Mouse (Mus musculus) cerebellum, adult 9-11 months (tissue): ENCODE measurements around the gene Tspoap1.

Experiments used
- DNase-seq: peaks from one replicate; pipeline ENCODE4 v3.0.0; 2022

Gene Tspoap1

DNA sequence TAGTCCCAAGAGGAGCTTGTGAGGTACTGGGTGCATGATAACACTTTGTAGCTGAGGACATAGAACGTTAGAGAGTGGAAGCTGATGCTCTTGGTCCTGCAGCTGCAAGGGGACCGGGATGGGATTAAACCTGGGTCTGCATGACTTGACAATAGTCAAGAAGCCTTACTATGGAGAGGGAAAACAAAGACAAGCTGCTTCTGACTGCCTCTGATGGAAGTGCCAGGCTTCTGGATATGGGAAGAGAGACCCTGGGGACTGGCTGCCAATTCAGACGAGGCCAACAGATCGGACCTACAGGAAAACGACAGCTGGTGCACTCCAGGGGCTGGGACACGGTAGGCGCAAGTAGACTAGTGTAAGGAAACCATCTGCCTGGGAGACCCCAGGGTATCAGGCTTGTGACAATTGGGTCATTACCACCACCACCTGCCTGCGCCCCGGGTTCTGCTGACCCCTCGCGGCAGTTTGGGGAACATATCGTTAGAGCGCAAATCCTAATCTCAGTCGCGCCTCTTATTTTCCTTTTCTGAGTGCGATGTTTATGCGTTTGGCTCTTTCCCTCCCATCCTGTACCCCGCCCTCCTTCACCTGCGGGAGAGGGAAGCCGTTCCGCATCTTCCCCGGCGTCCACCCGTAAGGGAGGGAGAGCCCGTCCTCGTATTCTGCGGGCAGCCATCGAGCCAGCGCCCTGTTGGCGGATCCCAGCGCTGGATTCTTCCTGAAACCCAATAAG is 56.5 kb downstream of the Tspoap1 start:
- peak; percentile 87 for DNase-seq

DNA sequence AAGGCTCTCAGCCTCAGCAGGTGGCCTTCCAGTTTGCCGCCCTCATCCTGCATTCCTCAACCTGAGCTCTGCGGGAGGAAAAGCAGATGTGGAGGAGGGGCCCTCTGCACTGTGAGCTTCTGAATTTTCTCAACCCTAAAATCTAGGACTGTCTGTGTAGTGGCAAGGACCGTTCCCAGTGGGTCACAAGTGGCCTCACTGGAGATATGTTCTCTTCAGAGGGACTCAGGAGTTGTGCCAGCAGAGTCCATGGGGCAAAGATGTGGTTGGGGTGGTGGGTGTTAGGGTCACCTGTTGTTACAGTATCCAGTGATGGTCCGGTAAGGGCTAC is 57.1 kb downstream of the Tspoap1 start:
- no peak for DNase-seq

DNA sequence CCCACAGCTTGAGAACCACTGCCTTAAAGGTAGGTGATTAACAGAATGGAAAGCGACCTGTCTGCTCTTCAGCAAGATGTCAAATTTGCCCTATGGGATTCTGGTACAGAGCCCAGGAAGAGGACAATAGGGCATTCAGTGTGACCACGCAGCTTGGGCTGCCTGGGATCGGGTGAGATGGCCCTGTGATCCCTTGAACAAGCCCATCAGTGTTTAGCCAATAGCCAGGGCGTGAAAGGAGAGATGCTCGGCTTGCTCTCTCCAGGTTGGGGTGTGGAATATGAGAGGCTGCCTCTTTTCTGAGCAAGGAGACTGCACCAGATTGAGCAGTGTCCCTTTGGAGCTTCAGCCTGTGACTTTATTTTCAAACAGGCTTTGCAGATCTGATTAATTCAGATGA is 61.2 kb downstream of the Tspoap1 start:
- no peak for DNase-seq

DNA sequence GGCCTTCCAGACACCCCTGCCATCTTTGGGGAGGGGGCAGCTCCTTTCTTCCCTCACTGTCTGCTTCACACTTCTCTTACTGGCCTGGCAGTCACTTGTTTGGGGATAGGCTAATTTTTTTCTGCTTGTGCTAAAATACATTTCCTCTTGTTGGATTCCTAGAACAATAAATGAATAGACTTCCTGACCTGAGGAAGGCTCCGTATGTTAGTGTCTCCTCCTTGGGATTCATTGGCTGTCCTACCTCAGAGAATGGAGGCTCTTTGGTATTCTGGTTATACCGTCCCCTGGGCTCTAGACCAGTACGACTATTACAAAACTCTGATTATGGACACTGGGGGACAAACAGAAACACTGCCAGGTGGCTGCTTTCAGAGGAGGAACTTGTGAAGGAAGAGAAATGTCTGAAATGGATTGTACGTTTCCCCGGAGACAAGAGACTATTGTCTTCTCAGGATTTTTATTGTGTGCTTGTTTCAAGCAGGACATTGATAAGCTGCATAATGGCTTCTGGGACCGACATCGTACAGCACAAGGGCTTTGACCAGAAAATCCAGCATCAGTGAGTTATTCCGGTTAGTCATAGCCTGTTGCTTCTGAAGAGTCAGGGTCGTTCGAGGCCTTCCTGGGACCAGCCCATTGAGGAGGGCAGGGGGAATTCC is 68.0 kb downstream of the Tspoap1 start, which contains the start of gene Lpo:
Lpo (minus strand) TSS at position 51 of the 662 bp plus-strand sequence.
- peak; percentile 8 for DNase-seq
